8 mouse cellular contexts compared by ENCODE assay signal in genomic region chr5:32459882-32460751, GRCm38 (mm10). TPM values are rescaled to one million over a fixed set of nuclear protein-coding genes. Genes with fewer than 3 reads are reported as not detected.
DNase-seq lines count a peak whose midpoint lies in the region; ATAC-seq and TF ChIP-seq lines count a peak whose summit lies in the region.

No protein-coding gene starts in this region.

- CTCF ChIA-PET in Patski (lab: Charles Lee): interaction anchor here (0.8 to 1.8 kb wide), 8 partner anchors 9 to 142 kb away, joined by 3 to 7 read pairs (median 4); no protein-coding TSS in a partner anchor

- H3K4me3 ChIP-seq in hindbrain, embryonic 10.5 days: peak overlapping the region; percentile 97
- H3K4me3 ChIP-seq in limb, embryonic 13.5 days: peak overlapping the region; percentile 85
- peak overlapping the region; percentile 94 for H3K4me3 ChIP-seq in midbrain, embryonic 15.5 days

- POLR2A ChIA-PET in Patski (lab: Charles Lee): interaction anchor here (0.6 to 1.3 kb wide), 7 partner anchors 35 to 903 kb away, joined by 3 to 11 read pairs (median 3); no protein-coding TSS in a partner anchor

- under 1% methylated on average over 19 of the region's 19 CpGs for WGBS in hindbrain, embryonic 10.5 days
- WGBS in limb, embryonic 13.5 days: 0% methylated on average over 19 of the region's 19 CpGs
- WGBS in midbrain, embryonic 15.5 days: 0% methylated on average over 19 of the region's 19 CpGs

- ATAC-seq in Patski: no peak
- peak; percentile 63 for ATAC-seq in erythroblast, adult 5-6 weeks (replicated peaks; ENCODE audit: low FRiP score, poor library complexity, severe bottlenecking)
- no peak for ATAC-seq in limb, embryonic 13.5 days (ENCODE audit: low FRiP score, low read depth)
- ATAC-seq in midbrain, embryonic 15.5 days (replicated peaks): no peak

- DNase-seq in cerebellum, adult 9-10 months: peak; percentile 58
- DNase-seq in cerebellum, adult 9-11 months: no peak
- no peak for DNase-seq in Patski (ENCODE audit: low read depth, low spot score)
- DNase-seq in hindbrain, embryonic 10.5 days (ENCODE audit: low spot score): no peak
- DNase-seq in thymus, postnatal 25 days: peak; percentile 43

- peak overlapping the region; percentile 65 for H3K4me2 ChIP-seq in limb, embryonic 13.5 days (replicated peaks)
- H3K4me2 ChIP-seq in midbrain, embryonic 15.5 days: peak overlapping the region; percentile 82

- in situ Hi-C loops in Patski (cut with MboI; ENCODE audit: low pct_unique_long_range_greater_than_20kb): loop anchor here (5.0 kb wide), 1 partner anchor 123 kb away; no protein-coding TSS in a partner anchor

- H3K4me1 ChIP-seq in hindbrain, embryonic 10.5 days (replicated peaks): peaks cover 11% of the 10 kb centered on the region; the same call in 1 of the 2 replicates
- H3K4me1 ChIP-seq in limb, embryonic 13.5 days: peaks cover 20% of the 10 kb centered on the region; the same call in 1 of the 2 replicates
- peaks cover 16% of the 10 kb centered on the region for H3K4me1 ChIP-seq in midbrain, embryonic 15.5 days

- no peaks in the 10 kb centered on the region for H3K27me3 ChIP-seq in Patski
- no peaks in the 10 kb centered on the region for H3K27me3 ChIP-seq in hindbrain, embryonic 10.5 days (ENCODE audit: insufficient read depth, poor library complexity, severe bottlenecking)
- no peaks in the 10 kb centered on the region for H3K27me3 ChIP-seq in limb, embryonic 13.5 days
- H3K27me3 ChIP-seq in midbrain, embryonic 15.5 days (replicated peaks): no peaks in the 10 kb centered on the region

- TF ChIP-seq CTCF in Patski (IDR thresholded peaks at IDR 0.05): peak; percentile 59

- peak overlapping the region; percentile 99 for H3K9ac ChIP-seq in limb, embryonic 13.5 days
- H3K9ac ChIP-seq in midbrain, embryonic 15.5 days: peak overlapping the region; percentile 99

- H3K27ac ChIP-seq in hindbrain, embryonic 10.5 days: peak overlapping the region; percentile 100
- H3K27ac ChIP-seq in limb, embryonic 13.5 days: peak overlapping the region; percentile 100
- H3K27ac ChIP-seq in midbrain, embryonic 15.5 days: peak overlapping the region; percentile 99

- no peaks in the 10 kb centered on the region; the same call in 1 of the 2 replicates for H3K36me3 ChIP-seq in hindbrain, embryonic 10.5 days
- no peaks in the 10 kb centered on the region for H3K36me3 ChIP-seq in limb, embryonic 13.5 days
- H3K36me3 ChIP-seq in midbrain, embryonic 15.5 days (replicated peaks): no peaks in the 10 kb centered on the region

- no peaks in the 10 kb centered on the region for H3K9me3 ChIP-seq in hindbrain, embryonic 10.5 days
- no peaks in the 10 kb centered on the region for H3K9me3 ChIP-seq in limb, embryonic 13.5 days
- no peaks in the 10 kb centered on the region for H3K9me3 ChIP-seq in midbrain, embryonic 15.5 days

RNA-seq across cellular contexts. Expression of gene Ppp1cb, which starts 1.5 kb away (rescaled TPM):
- polyA plus RNA-seq in Patski (2021): 243 TPM
- total RNA-seq in erythroblast, adult 5-6 weeks (2015; ENCODE audit: low replicate concordance): 473 and 522 TPM in 2 replicates
- total RNA-seq in erythroblast, adult 5-6 weeks (2017; ENCODE audit: low replicate concordance): 929 and 957 TPM in 2 replicates
- 148 and 198 TPM in 2 replicates for polyA plus RNA-seq in hindbrain, embryonic 10.5 days (2016; fragmentation: Nextera tagmentation; extraction: Ambion mirVana)
- 203 and 216 TPM in 2 replicates for polyA plus RNA-seq in limb, embryonic 13.5 days (2015; fragmentation: Nextera tagmentation; extraction: Ambion mirVana)
- 195 and 199 TPM in 2 replicates for polyA plus RNA-seq in midbrain, embryonic 15.5 days (2015; fragmentation: Nextera tagmentation; extraction: Ambion mirVana)

Comparison
In these comparisons a context has a peak if more than half of its experiments do, and no peak if none do; other contexts are left out.
1. DNase-seq: peak in cerebellum, adult 9-10 months (single experiment) and thymus, postnatal 25 days (single experiment); none in cerebellum, adult 9-11 months (single experiment), Patski (single experiment) and hindbrain, embryonic 10.5 days (single experiment).
2. Peak in every context shown above with its lines, with median percentiles within 50 percentile points of each other: H3K27ac ChIP-seq and H3K4me3 ChIP-seq.